Mouse (Mus musculus) cerebellum, adult 9-10 months (tissue): ENCODE results near the gene Vat1l.

Source experiments
- DNase-seq: peaks from one replicate; pipeline ENCODE4 v3.0.0; 2022

The Vat1l gene

DNA sequence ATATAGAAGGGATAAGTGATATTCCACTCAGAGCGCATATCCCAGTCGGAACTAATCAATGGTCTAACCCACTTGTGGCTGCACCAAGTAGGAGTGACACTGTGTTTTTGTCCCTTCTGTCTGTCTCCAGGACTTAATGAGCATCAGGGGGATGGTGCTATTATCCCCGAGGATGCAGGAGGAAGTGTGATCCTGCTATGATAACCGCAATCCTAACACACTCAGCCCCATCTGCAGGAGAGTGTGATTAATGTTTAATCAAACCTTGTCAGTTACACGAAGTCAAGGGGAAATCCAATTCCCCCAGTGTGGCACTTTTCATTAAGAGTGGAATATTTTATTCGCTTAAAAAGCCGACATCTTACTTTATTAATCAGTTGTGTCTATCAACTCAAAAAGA, 196.3 kb downstream of the Vat1l start:
- DNase-seq: no peak

DNA sequence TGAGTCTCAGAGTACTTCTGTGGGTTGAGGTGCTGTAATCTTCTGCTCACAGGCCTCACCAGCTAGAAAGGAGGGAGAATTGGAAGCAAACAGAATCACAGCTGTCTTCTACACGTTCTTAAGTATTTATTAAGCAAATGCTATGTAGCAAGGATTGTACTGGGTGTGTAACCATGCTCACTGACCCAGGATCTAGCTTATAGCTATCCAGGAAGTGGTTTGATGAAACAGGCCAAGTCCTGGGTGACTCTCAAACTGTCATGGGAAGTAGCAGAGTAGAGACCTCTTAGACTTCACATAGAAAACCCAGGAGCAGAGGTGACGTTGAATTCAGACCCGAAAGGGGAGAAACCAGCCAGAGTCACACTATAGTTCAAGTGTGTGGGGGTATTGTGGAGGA, 206.0 kb downstream of the Vat1l start:
- DNase-seq: no peak

DNA sequence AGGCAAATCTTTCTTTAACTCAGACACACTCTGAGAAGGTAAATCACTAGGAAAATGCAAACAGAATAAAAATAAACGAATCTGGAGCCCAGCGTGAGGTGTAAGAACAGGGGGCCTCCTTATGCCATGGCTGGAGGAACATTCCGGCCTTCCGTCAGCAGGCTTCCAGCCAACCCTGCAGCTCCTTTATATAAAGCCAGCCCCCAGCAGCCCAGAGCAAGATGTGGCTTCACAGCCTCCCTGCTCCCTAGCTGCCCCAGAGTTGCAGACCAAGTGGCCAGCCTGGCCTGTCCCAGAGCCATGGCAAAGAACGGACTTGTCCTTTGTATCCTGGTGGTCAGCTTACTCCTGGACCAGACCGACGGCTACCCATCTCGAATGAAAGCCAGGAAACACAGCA, 212.4 kb downstream of the Vat1l start, which contains the start of gene Clec3a:
Gene Clec3a, plus strand, starts transcription at position 301 of the 400 bp plus-strand sequence.
- DNase-seq: no peak

DNA sequence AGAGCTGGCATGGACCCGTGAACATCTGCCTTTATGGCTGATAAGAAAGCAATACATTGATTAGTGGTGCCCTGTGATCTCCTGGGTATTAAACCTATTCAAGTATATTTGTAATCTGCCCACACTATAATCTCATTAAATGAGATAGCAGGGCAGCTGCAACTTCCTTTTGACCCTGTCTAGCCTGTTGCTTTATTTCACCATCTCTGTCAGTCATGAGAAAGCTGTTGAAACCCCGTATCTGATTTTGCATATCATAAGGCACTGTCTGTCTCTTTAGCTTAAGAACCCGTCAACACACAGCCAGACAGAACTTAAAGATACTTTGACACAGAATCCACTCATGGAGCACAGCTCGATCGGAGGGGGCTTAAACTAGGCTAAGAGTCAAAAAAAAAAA, 213.1 kb downstream of the Vat1l start:
- no peak for DNase-seq

DNA sequence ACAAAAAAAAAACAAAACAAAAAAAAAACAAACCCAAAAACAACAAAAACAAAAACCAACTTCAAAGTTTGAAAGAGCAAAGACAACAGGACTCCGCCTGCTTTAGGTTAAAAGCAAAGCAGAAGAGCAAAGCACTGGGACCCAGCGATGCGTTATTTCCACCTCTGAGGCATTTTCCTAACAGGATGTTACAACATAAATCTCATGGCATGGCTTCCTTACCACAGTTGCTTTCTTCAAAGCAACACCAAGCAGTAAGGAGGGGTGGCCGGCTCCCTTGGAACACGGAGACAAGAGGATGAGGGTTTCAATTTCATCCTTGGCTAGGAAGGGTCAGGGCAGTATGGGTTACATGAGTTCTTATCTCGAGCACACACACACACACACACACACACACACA, 213.5 kb downstream of the Vat1l start:
- no peak for DNase-seq

DNA sequence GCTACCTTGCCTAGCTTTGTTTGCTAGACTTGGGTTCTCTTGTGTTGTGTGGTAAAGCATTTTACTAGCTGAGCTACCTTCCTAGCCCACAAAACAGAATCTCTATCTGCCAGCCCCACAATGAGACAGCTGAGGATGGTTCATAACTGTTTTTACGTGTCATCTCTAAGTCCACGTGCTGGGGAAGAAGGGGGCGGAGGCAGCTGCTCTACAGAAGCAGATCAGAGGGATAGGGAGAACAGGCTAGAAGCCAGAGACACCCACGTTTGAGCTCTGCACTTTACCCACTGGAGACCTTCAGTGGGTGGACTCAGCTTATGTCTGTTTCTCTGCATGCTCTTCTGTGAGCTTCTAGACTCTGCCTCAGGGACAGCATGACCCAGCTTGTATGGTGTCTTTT, 216.1 kb downstream of the Vat1l start:
- no peak for DNase-seq
